In the genomic region with DNA sequence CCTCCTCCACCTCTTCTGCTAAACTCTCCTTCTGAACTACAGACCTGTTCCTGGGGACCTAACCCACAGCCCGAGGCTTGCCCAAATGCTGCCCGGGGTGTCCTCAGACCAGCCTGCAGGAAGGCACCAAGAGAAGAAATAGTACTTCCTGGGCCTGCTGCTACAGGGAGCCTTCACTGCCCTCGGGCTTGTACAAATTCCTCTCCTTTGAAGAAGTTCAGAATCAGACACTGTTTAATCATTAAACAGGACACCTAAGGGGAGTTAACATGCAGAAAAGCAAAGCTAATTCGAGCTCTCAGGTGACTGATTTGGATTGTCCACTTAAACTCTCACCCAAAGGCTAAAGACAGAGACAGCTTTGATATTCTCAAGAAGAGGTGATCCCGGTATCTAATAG, we compare ENCODE assay signal across 21 mouse cellular contexts.
DNase-seq lines count a peak whose midpoint lies in the region; ATAC-seq and TF ChIP-seq lines count a peak whose summit lies in the region.
"Had no signal": no experiment of that assay in that cellular context is flagged by ENCODE, and none has a peak within 500 bp of the region (broad histone marks: within the 10 kb centered on the region; RNA-seq: fewer than 3 reads in every experiment).

No protein-coding gene starts in this region.

- H3K4me1 ChIP-seq in kidney, adult 2 months (ENCODE audit: control insufficient read depth, insufficient read depth, low read length), result peaks cover 4% of the 10 kb centered on the region; the same call in 1 of the 2 replicates
- no peaks in the 10 kb centered on the region for H3K4me1 ChIP-seq in kidney, embryonic 14.5 days (ENCODE audit: control insufficient read depth, insufficient read depth, low read length)
- H3K4me1 ChIP-seq in intestine, embryonic 16.5 days (ENCODE audit: control insufficient read depth, insufficient read depth, low read length), result 0 out of 2 replicates have a peak, but pooled peaks cover 2% of the 10 kb centered on the region
- H3K4me1 ChIP-seq in kidney, postnatal 0 days (replicated peaks; ENCODE audit: insufficient read depth, low read length), result no peaks in the 10 kb centered on the region; the same call in 1 of the 2 replicates
- H3K4me1 ChIP-seq: forebrain, embryonic 12.5 days; heart, embryonic 13.5 days had no signal

- peak overlapping the region; percentile 27; the same call in 1 of the 2 replicates for H3K27ac ChIP-seq in kidney, adult 2 months (ENCODE audit: insufficient read depth, low read depth, low read length)
- H3K27ac ChIP-seq in kidney, embryonic 14.5 days (ENCODE audit: low read depth, low read length), result no peak overlapping the region
- no peak overlapping the region for H3K27ac ChIP-seq in intestine, embryonic 16.5 days (ENCODE audit: low read length)
- H3K27ac ChIP-seq in kidney, postnatal 0 days, result no peak overlapping the region
- H3K27ac ChIP-seq: embryonic facial prominence, embryonic 13.5 days; forebrain, embryonic 12.5 days; gastrocnemius, adult 2 months; heart, embryonic 13.5 days had no signal

- no peaks in the 10 kb centered on the region for H3K9me3 ChIP-seq in kidney, embryonic 14.5 days (ENCODE audit: control insufficient read depth, low read length)
- H3K9me3 ChIP-seq in intestine, embryonic 16.5 days (ENCODE audit: control insufficient read depth, low read length), result no peaks in the 10 kb centered on the region
- no peaks in the 10 kb centered on the region for H3K9me3 ChIP-seq in kidney, postnatal 0 days (replicated peaks; ENCODE audit: low read length)
- H3K9me3 ChIP-seq: embryonic facial prominence, embryonic 13.5 days; forebrain, embryonic 12.5 days; heart, embryonic 13.5 days had no signal

- no peaks in the 10 kb centered on the region for H3K36me3 ChIP-seq in kidney, adult 2 months (ENCODE audit: control insufficient read depth, insufficient read depth, low read length)
- H3K36me3 ChIP-seq in kidney, embryonic 14.5 days (ENCODE audit: control insufficient read depth, insufficient read depth, low read length), result no peaks in the 10 kb centered on the region
- no peaks in the 10 kb centered on the region for H3K36me3 ChIP-seq in intestine, embryonic 16.5 days (ENCODE audit: control insufficient read depth, insufficient read depth, low read length)
- no peaks in the 10 kb centered on the region for H3K36me3 ChIP-seq in kidney, postnatal 0 days (ENCODE audit: insufficient read depth, low read length)
- H3K36me3 ChIP-seq: embryonic facial prominence, embryonic 13.5 days; forebrain, embryonic 12.5 days; heart, embryonic 13.5 days had no signal

- H3K27me3 ChIP-seq in kidney, adult 2 months (replicated peaks; ENCODE audit: control insufficient read depth, insufficient read depth, low read length), result no peaks in the 10 kb centered on the region
- H3K27me3 ChIP-seq in kidney, embryonic 14.5 days (ENCODE audit: control insufficient read depth, insufficient read depth, low read length), result no peaks in the 10 kb centered on the region
- H3K27me3 ChIP-seq in intestine, embryonic 16.5 days (replicated peaks; ENCODE audit: control insufficient read depth, insufficient read depth, low read length), result no peaks in the 10 kb centered on the region
- no peaks in the 10 kb centered on the region for H3K27me3 ChIP-seq in kidney, postnatal 0 days (ENCODE audit: insufficient read depth, low read length)
- H3K27me3 ChIP-seq: embryonic facial prominence, embryonic 13.5 days; forebrain, embryonic 12.5 days; heart, embryonic 13.5 days; Patski had no signal

- TF ChIP-seq CTCF in kidney, adult 2 months (conservative IDR thresholded peaks at IDR 0.05; ENCODE audit: insufficient read depth, insufficient read length, low read depth, low read length), result no peak
- TF ChIP-seq CTCF in kidney, postnatal 0 days (IDR thresholded peaks at IDR 0.05; ENCODE audit: low read depth), result no peak

- no peak overlapping the region for H3K9ac ChIP-seq in kidney, embryonic 14.5 days (ENCODE audit: low read depth, low read length)
- H3K9ac ChIP-seq in intestine, embryonic 16.5 days (ENCODE audit: low read depth, low read length), result no peak overlapping the region
- no peak overlapping the region for H3K9ac ChIP-seq in kidney, postnatal 0 days (ENCODE audit: low read depth, low read length)
- H3K9ac ChIP-seq: embryonic facial prominence, embryonic 13.5 days; forebrain, embryonic 12.5 days; heart, embryonic 13.5 days had no signal

- H3K4me2 ChIP-seq in kidney, embryonic 14.5 days (replicated peaks; ENCODE audit: low read depth, low read length), result no peak overlapping the region
- H3K4me2 ChIP-seq in intestine, embryonic 16.5 days (ENCODE audit: low read depth, low read length), result no peak overlapping the region
- no peak overlapping the region for H3K4me2 ChIP-seq in kidney, postnatal 0 days (ENCODE audit: low read length)
- H3K4me2 ChIP-seq: embryonic facial prominence, embryonic 13.5 days; forebrain, embryonic 12.5 days; heart, embryonic 13.5 days had no signal

- TF ChIP-seq POLR2A in kidney, adult 2 months (IDR thresholded peaks at IDR 0.05; ENCODE audit: low read depth, low read length), result no peak

- H3K4me3 ChIP-seq in kidney, adult 2 months (ENCODE audit: insufficient read depth, low read depth, low read length), result no peak overlapping the region
- H3K4me3 ChIP-seq in kidney, embryonic 14.5 days (ENCODE audit: low read length), result no peak overlapping the region
- no peak overlapping the region for H3K4me3 ChIP-seq in intestine, embryonic 16.5 days (ENCODE audit: low read length)
- H3K4me3 ChIP-seq in kidney, postnatal 0 days (replicated peaks; ENCODE audit: low read depth, low read length), result no peak overlapping the region
- H3K4me3 ChIP-seq: embryonic facial prominence, embryonic 13.5 days; forebrain, embryonic 12.5 days; gastrocnemius, adult 2 months; heart, embryonic 13.5 days had no signal

- WGBS in kidney, adult 2 months, result 35% methylated on average over 5 of the region's 5 CpGs
- WGBS in kidney, embryonic 14.5 days, result 60% methylated on average over 5 of the region's 5 CpGs
- WGBS in intestine, embryonic 16.5 days, result 41% methylated on average over 5 of the region's 5 CpGs
- 54% methylated on average over 5 of the region's 5 CpGs for WGBS in kidney, postnatal 0 days

- peak; percentile 65 for DNase-seq in kidney, adult 2 months
- DNase-seq in kidney, postnatal 0 days (ENCODE audit: low spot score), result peak; percentile 32
- peak; percentile 23 for DNase-seq in yolk sac, embryonic 10.5 days (ENCODE audit: low spot score)
- DNase-seq in thymus, postnatal 36 days, result no peak
- DNase-seq in left cerebral cortex, adult 11 months (ENCODE audit: low spot score), result no peak
- DNase-seq: adrenal gland, postnatal 14 days; cerebellum, adult 18-20 months; cerebellum, adult 9-11 months; cerebellum, postnatal 36 days; gastrocnemius, adult 2 months; gastrocnemius, postnatal 36 days; heart, adult 11 months; heart, postnatal 36 days had no signal

- no peak; the same call in 1 of the 2 replicates for ATAC-seq in kidney, embryonic 14.5 days (ENCODE audit: low FRiP score, low TSS enrichment)
- peak; percentile 80 for ATAC-seq in intestine, embryonic 16.5 days
- no peak for ATAC-seq in kidney, postnatal 0 days (replicated peaks; ENCODE audit: low FRiP score, low read depth)
- ATAC-seq: activated CD4-positive, CD25-positive, alpha-beta regulatory T cell, adult 4 months; forebrain, embryonic 16.5 days; Patski had no signal

Comparison
In these comparisons a context has a peak if more than half of its experiments do, and no peak if none do; other contexts are left out.
1. DNase-seq: peak in kidney, adult 2 months (single experiment), kidney, postnatal 0 days (single experiment) and yolk sac, embryonic 10.5 days (single experiment); none in thymus, postnatal 36 days (0 of 2) and left cerebral cortex, adult 11 months (single experiment).